Mouse (Mus musculus): ENCODE data around the gene Arhgap4.

Arhgap4 gene

GRCm38 (mm10) chrX:73914827-73915703 lies 6.6 kb downstream of the Arhgap4 start:
- DNase-seq (ENCODE audit: low spot score) = peak; percentile 95

- DNase-seq (ENCODE audit: low spot score) = no peak
Observed at GRCm38 (mm10) chrX:73911588-73911987, 10.1 kb downstream of the Arhgap4 start.

GRCm38 (mm10) chrX:73911156-73911555 lies 10.5 kb downstream of the Arhgap4 start:
- no peak for DNase-seq (ENCODE audit: low spot score)

GRCm38 (mm10) chrX:73910451-73910850 lies 11.2 kb downstream of the Arhgap4 start:
- DNase-seq (ENCODE audit: low spot score) = no peak

GRCm38 (mm10) chrX:73910049-73910448 lies 11.6 kb downstream of the Arhgap4 start:
- DNase-seq (ENCODE audit: low spot score) = no peak

GRCm38 (mm10) chrX:73897959-73898358 lies 23.7 kb downstream of the Arhgap4 start:
- no peak for DNase-seq (ENCODE audit: low spot score)

GRCm38 (mm10) chrX:73895719-73896118 lies 26.0 kb downstream of the Arhgap4 start, which contains the start of gene L1cam:
Gene L1cam, minus strand, starts transcription at chrX:73896105.
- peak; percentile 60 for DNase-seq (ENCODE audit: low spot score)

- DNase-seq (ENCODE audit: low spot score) = no peak
Observed at GRCm38 (mm10) chrX:73892833-73893232, 28.8 kb downstream of the Arhgap4 start.

GRCm38 (mm10) chrX:73891551-73892152 lies 30.0 kb downstream of the Arhgap4 start, which contains the start of gene Avpr2:
Gene Avpr2, plus strand, starts transcription at chrX:73892102.
- DNase-seq (ENCODE audit: low spot score) = no peak

- DNase-seq (ENCODE audit: low spot score) = peak; percentile 28
Observed at GRCm38 (mm10) chrX:73881463-73881862, 40.2 kb downstream of the Arhgap4 start.

- DNase-seq (ENCODE audit: low spot score) = peak; percentile 17
Observed at GRCm38 (mm10) chrX:73881036-73881427, 40.6 kb downstream of the Arhgap4 start.

- DNase-seq (ENCODE audit: low spot score) = peak; percentile 17
Observed at GRCm38 (mm10) chrX:73880194-73881035, 41.3 kb downstream of the Arhgap4 start.

GRCm38 (mm10) chrX:73877014-73877413 lies 44.7 kb downstream of the Arhgap4 start:
- DNase-seq (ENCODE audit: low spot score) = no peak

GRCm38 (mm10) chrX:73875881-73876280 lies 45.8 kb downstream of the Arhgap4 start:
- DNase-seq (ENCODE audit: low spot score) = no peak

- no peak for DNase-seq (ENCODE audit: low spot score)
Observed at GRCm38 (mm10) chrX:73871956-73872355, 49.7 kb downstream of the Arhgap4 start.

GRCm38 (mm10) chrX:73871474-73871873 lies 50.2 kb downstream of the Arhgap4 start:
- DNase-seq (ENCODE audit: low spot score) = no peak

GRCm38 (mm10) chrX:73869334-73869733 lies 52.3 kb downstream of the Arhgap4 start:
- peak; percentile 69 for DNase-seq (ENCODE audit: low spot score)

- DNase-seq (ENCODE audit: low spot score) = no peak
Observed at GRCm38 (mm10) chrX:73867852-73868251, 53.8 kb downstream of the Arhgap4 start.

GRCm38 (mm10) chrX:73867256-73867655 lies 54.4 kb downstream of the Arhgap4 start:
- peak; percentile 9 for DNase-seq (ENCODE audit: low spot score)

- DNase-seq (ENCODE audit: low spot score) = peak; percentile 73
Observed at GRCm38 (mm10) chrX:73864692-73865091, 57.0 kb downstream of the Arhgap4 start.

- no peak for DNase-seq (ENCODE audit: low spot score)
Observed at GRCm38 (mm10) chrX:73855087-73855408, 66.6 kb downstream of the Arhgap4 start.

GRCm38 (mm10) chrX:73854326-73855086 lies 67.2 kb downstream of the Arhgap4 start:
- DNase-seq (ENCODE audit: low spot score) = no peak
